Mouse (Mus musculus): ENCODE results near the gene Cplane1. TPM values are rescaled to one million over a fixed set of nuclear protein-coding genes. Genes with fewer than 3 reads are reported as not detected.
"Not testable (repeated sequence)": the region's sequence is repeated elsewhere in the genome, so short reads cannot be mapped to it uniquely, and the experiment has no call there.

Gene Cplane1
- polyA plus RNA-seq, 1 experiment from 2014 or later = 2.1 TPM

GRCm38 (mm10) chr15:8265946-8266345, 97.0 kb downstream of the Cplane1 start:
- H3K4me1 ChIP-seq = no peaks in the 10 kb centered on the region
- no peak overlapping the region for H3K4me3 ChIP-seq
- H3K9ac ChIP-seq = no peak overlapping the region
- ATAC-seq = no peak
- H3K27me3 ChIP-seq (replicated peaks) = no peaks in the 10 kb centered on the region
- H3K27ac ChIP-seq = no peak overlapping the region
- no peaks in the 10 kb centered on the region for H3K9me3 ChIP-seq (replicated peaks)
- 69% methylated on average over 3 of the region's 3 CpGs for WGBS (ENCODE audit: insufficient replicate concordance)
- H3K4me2 ChIP-seq = no peak overlapping the region
- H3K36me3 ChIP-seq = peaks cover 10% of the 10 kb centered on the region; the same call in 1 of the 2 replicates

DNA sequence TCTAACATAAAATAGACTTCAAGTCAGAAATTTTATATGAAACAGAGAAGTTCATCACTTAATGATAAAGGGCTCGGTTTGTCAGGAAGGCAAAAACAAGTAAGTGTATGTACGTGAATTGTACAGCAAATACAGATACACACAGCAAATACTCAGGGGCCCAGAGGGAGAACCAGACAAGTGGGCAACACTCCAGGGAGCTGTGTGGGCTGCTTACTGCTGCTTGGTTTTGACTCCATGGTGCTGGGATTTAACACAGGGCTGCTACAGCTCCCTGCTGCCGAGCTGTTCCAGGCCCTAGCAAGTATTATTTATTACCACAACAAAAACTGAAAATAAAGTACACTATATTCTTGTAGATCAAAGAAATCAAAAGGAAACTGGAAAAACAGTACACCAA, 98.3 kb downstream of the Cplane1 start:
- H3K27ac ChIP-seq = no peak overlapping the region
- H3K4me2 ChIP-seq = no peak overlapping the region
- no peaks in the 10 kb centered on the region for H3K9me3 ChIP-seq (replicated peaks)
- no peaks in the 10 kb centered on the region for H3K4me1 ChIP-seq
- no peak for ATAC-seq
- no peaks in the 10 kb centered on the region for H3K27me3 ChIP-seq (replicated peaks)
- 82% methylated on average over 3 of the region's 3 CpGs for WGBS (ENCODE audit: insufficient replicate concordance)
- no peak overlapping the region for H3K9ac ChIP-seq
- H3K4me3 ChIP-seq = no peak overlapping the region
- H3K36me3 ChIP-seq = peaks cover 16% of the 10 kb centered on the region; the same call in 1 of the 2 replicates

DNA sequence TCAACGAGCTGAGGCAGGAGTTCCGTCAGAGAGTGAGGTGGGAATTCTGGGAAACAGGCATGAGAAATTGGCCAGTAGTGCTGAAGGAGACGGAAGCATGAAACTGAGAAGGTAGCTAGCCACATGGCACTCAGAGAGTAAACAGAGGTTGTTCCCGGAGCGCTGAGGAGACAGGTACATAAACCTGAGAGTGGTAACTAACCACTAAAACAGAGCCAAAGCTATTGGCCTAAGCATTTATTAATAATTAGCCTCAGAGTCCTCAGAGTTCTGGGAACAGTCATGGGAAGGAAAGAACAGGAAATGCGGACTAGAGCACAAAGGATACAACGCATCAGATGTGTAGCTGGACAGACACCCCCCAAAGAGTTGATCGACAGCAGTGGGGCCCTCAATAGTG, 99.3 kb downstream of the Cplane1 start:
- Histone ChIP-seq H3K4me3 (no peak overlapping the region), H3K9ac (no peak overlapping the region), H3K4me2 (no peak overlapping the region), H3K27ac (no peak overlapping the region), H3K27me3 (replicated peaks) (no peaks in the 10 kb centered on the region), H3K36me3 (peaks cover 16% of the 10 kb centered on the region; the same call in 1 of the 2 replicates), H3K9me3 (replicated peaks) (no peaks in the 10 kb centered on the region), H3K4me1 (no peaks in the 10 kb centered on the region)
- ATAC-seq = no peak
- WGBS (ENCODE audit: insufficient replicate concordance) = 79% methylated on average over 8 of the region's 8 CpGs

DNA sequence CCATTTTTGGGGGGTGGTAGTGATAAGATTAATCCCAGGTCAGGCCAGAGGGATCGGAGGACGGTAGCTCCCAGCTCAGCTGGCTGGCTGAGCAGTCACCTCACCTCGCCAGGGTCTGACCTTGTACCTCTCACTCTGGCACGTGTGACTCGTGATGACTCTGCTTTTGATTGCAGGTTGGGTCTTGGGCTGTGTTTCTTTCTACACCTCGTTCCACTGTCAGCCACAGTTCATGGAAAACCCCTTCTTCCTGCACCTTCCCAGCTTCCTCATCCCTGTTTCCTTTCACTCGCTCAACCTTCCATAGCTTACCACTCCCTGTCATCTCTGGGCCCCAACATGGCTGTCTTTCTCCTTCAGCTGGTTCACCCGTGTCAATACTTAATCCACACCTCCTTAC, 103.0 kb downstream of the Cplane1 start:
- no peak for ATAC-seq
- H3K4me3 ChIP-seq = no peak overlapping the region
- no peak overlapping the region for H3K4me2 ChIP-seq
- H3K36me3 ChIP-seq = peaks cover 13% of the 10 kb centered on the region; the same call in 1 of the 2 replicates
- H3K9ac ChIP-seq = no peak overlapping the region
- H3K27ac ChIP-seq = no peak overlapping the region
- 69% methylated on average over 8 of the region's 8 CpGs for WGBS (ENCODE audit: insufficient replicate concordance)
- no peaks in the 10 kb centered on the region for H3K27me3 ChIP-seq (replicated peaks)
- H3K9me3 ChIP-seq (replicated peaks) = no peaks in the 10 kb centered on the region
- H3K4me1 ChIP-seq = no peaks in the 10 kb centered on the region

GRCm38 (mm10) chr15:8277916-8278315, 109.0 kb downstream of the Cplane1 start:
- not testable (repeated sequence) for H3K27ac ChIP-seq; H3K4me3 ChIP-seq; ATAC-seq; H3K4me1 ChIP-seq; H3K9ac ChIP-seq; H3K4me2 ChIP-seq; H3K9me3 ChIP-seq (replicated peaks); H3K27me3 ChIP-seq (replicated peaks); H3K36me3 ChIP-seq
- 80% methylated on average over 4 of the region's 4 CpGs for WGBS (ENCODE audit: insufficient replicate concordance)

- ATAC-seq = peak; percentile 54
- no peaks in the 10 kb centered on the region for H3K9me3 ChIP-seq (replicated peaks)
- no peaks in the 10 kb centered on the region for H3K27me3 ChIP-seq (replicated peaks)
- peaks cover 6% of the 10 kb centered on the region for H3K4me1 ChIP-seq
- 34% methylated on average over 16 of the region's 17 CpGs for WGBS (ENCODE audit: insufficient replicate concordance)
- no peaks in the 10 kb centered on the region for H3K36me3 ChIP-seq
- H3K27ac ChIP-seq = no peak overlapping the region
- peak overlapping the region; percentile 68 for H3K4me2 ChIP-seq
- H3K4me3 ChIP-seq = peak overlapping the region; percentile 50
- no peak overlapping the region; the same call in 1 of the 2 replicates for H3K9ac ChIP-seq
Observed at GRCm38 (mm10) chr15:8279320-8279779, 110.4 kb downstream of the Cplane1 start.

- ATAC-seq = no peak
- Histone ChIP-seq H3K4me1 (peaks cover 6% of the 10 kb centered on the region), H3K27me3 (replicated peaks) (no peaks in the 10 kb centered on the region), H3K27ac (no peak overlapping the region), H3K9ac (peak overlapping the region; percentile 41; the same call in 1 of the 2 replicates), H3K36me3 (no peaks in the 10 kb centered on the region), H3K4me2 (peak overlapping the region; percentile 68), H3K4me3 (peak overlapping the region; percentile 50), H3K9me3 (replicated peaks) (no peaks in the 10 kb centered on the region)
- 49% methylated on average over 17 of the region's 20 CpGs for WGBS (ENCODE audit: insufficient replicate concordance)
Observed at GRCm38 (mm10) chr15:8279929-8280610, 111.2 kb downstream of the Cplane1 start.

DNA sequence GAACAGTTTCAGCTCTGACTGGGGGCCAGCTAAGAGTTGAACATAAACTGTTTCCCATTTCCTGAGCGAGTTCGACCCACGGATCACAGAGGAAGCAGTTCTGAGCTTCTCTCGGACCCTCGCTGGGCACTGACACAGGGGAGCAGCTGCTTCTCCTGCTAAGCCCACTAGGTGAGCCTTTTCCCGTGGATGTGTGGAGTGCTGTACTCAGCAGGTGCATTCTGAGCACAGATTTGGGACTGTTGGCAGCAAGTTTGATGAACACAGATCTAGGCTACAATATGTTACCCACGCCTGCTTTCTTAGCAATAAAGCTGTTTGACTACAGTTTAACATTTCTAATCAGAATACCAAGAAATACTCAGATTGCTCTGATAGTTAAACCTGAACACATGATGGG, 112.8 kb downstream of the Cplane1 start:
- no peaks in the 10 kb centered on the region for H3K9me3 ChIP-seq (replicated peaks)
- ATAC-seq = no peak
- no peaks in the 10 kb centered on the region for H3K36me3 ChIP-seq
- peaks cover 6% of the 10 kb centered on the region for H3K4me1 ChIP-seq
- H3K9ac ChIP-seq = no peak overlapping the region
- no peak overlapping the region for H3K4me2 ChIP-seq
- 58% methylated on average over 7 of the region's 7 CpGs for WGBS (ENCODE audit: insufficient replicate concordance)
- H3K27ac ChIP-seq = no peak overlapping the region
- H3K4me3 ChIP-seq = no peak overlapping the region
- no peaks in the 10 kb centered on the region for H3K27me3 ChIP-seq (replicated peaks)

GRCm38 (mm10) chr15:8282155-8282554, 113.2 kb downstream of the Cplane1 start:
- Histone ChIP-seq H3K4me1 (peaks cover 6% of the 10 kb centered on the region), H3K4me3 (no peak overlapping the region), H3K4me2 (no peak overlapping the region), H3K9me3 (replicated peaks) (no peaks in the 10 kb centered on the region), H3K27me3 (replicated peaks) (no peaks in the 10 kb centered on the region), H3K9ac (no peak overlapping the region), H3K36me3 (no peaks in the 10 kb centered on the region), H3K27ac (no peak overlapping the region)
- ATAC-seq = no peak
- WGBS (ENCODE audit: insufficient replicate concordance) = 74% methylated on average over 2 of the region's 2 CpGs

DNA sequence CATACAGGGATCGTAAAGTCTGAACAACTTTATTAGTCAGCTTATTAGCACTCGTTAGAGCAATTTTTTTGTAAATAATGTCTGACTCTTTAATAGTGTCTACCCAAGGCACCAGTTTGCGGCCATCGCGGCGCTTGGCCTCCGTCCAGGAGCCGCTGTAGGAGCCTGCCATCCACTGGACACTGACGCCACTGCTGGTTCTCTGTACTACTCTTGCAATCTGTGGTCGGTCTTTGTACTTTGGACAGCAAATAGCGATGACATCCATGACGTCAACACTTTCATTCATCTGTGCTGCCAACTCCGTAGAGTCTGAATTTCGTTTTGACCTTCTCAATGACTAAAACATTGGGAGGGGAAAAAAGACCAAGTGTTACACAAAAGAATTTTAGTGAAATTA, 122.3 kb downstream of the Cplane1 start:
- H3K4me1 ChIP-seq = no peaks in the 10 kb centered on the region
- H3K9ac ChIP-seq = no peak overlapping the region
- no peak overlapping the region for H3K4me3 ChIP-seq
- H3K9me3 ChIP-seq (replicated peaks) = no peaks in the 10 kb centered on the region
- H3K4me2 ChIP-seq = no peak overlapping the region
- ATAC-seq = no peak
- H3K27ac ChIP-seq = no peak overlapping the region
- H3K27me3 ChIP-seq (replicated peaks) = no peaks in the 10 kb centered on the region
- 88% methylated on average over 14 of the region's 14 CpGs for WGBS (ENCODE audit: insufficient replicate concordance)
- peaks cover 63% of the 10 kb centered on the region for H3K36me3 ChIP-seq

DNA sequence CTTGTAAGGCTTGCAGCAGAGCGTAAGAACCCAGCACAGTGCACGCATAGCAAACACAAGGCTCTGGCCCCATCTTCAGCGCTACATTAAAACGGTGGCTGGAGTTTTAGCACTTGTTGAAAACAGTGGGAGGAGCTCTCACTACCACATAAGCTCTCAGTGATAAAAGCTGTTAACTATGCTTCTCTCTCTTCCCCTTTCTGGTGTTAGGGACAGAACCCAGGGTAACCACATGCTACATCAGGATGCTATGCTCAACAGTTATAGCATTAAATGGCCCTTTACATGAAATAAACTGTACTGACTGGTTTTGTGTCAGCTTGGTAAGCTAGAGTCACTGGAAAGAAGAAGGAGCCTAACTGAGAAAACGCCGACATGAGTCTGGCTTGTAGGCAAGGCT, 125.2 kb downstream of the Cplane1 start:
- H3K27ac ChIP-seq = no peak overlapping the region
- H3K4me1 ChIP-seq = no peaks in the 10 kb centered on the region
- peaks cover 91% of the 10 kb centered on the region for H3K36me3 ChIP-seq
- ATAC-seq = no peak
- H3K9ac ChIP-seq = no peak overlapping the region
- WGBS (ENCODE audit: insufficient replicate concordance) = 94% methylated on average over 6 of the region's 6 CpGs
- no peak overlapping the region for H3K4me3 ChIP-seq
- H3K27me3 ChIP-seq (replicated peaks) = no peaks in the 10 kb centered on the region
- H3K9me3 ChIP-seq (replicated peaks) = no peaks in the 10 kb centered on the region
- no peak overlapping the region for H3K4me2 ChIP-seq

- H3K4me1 ChIP-seq = no peaks in the 10 kb centered on the region
- no peak overlapping the region for H3K4me2 ChIP-seq
- no peak overlapping the region for H3K27ac ChIP-seq
- no peak overlapping the region for H3K9ac ChIP-seq
- no peak overlapping the region for H3K4me3 ChIP-seq
- no peaks in the 10 kb centered on the region for H3K27me3 ChIP-seq (replicated peaks)
- no peaks in the 10 kb centered on the region for H3K9me3 ChIP-seq (replicated peaks)
- no peak for ATAC-seq
- 85% methylated on average over 10 of the region's 10 CpGs for WGBS (ENCODE audit: insufficient replicate concordance)
- peaks cover 89% of the 10 kb centered on the region for H3K36me3 ChIP-seq
Observed at GRCm38 (mm10) chr15:8302944-8303343, 134.0 kb downstream of the Cplane1 start.

DNA sequence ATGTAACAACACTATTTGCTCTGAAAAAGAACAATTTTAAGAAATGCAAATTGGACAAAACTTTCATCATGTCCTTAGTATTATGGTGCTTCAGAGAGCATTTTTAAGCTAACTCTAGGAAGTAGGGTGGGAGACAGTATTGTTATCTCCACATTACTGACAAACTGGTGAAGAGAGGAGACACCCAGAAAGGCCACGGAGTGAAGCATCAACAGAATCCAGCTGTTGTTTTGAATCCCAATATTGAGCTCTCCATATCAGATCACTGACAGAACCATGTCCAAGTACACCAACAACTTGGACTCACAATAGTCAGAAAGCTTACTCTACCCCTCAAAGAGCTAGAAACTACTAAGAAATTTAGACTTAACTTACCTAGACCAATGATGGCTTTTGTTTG, 136.6 kb downstream of the Cplane1 start:
- no peaks in the 10 kb centered on the region for H3K27me3 ChIP-seq (replicated peaks)
- WGBS (ENCODE audit: insufficient replicate concordance) = 28% methylated on average over 1 of the region's 1 CpGs
- H3K9ac ChIP-seq = no peak overlapping the region
- no peaks in the 10 kb centered on the region for H3K4me1 ChIP-seq
- no peak overlapping the region for H3K4me3 ChIP-seq
- H3K4me2 ChIP-seq = no peak overlapping the region
- peaks cover 83% of the 10 kb centered on the region for H3K36me3 ChIP-seq
- peak; percentile 57; the same call in 1 of the 2 replicates for ATAC-seq
- no peak overlapping the region for H3K27ac ChIP-seq
- no peaks in the 10 kb centered on the region for H3K9me3 ChIP-seq (replicated peaks)

Measured in liver, embryonic 12.5 days (tissue).